Mouse (Mus musculus) thymus, postnatal 25 days (tissue): ENCODE results near the gene Adpgk.
A peak's percentile ranks its signal among the peaks of the same experiment; 100 is the strongest.
"Not testable (repeated sequence)": the region's sequence is repeated elsewhere in the genome, so short reads cannot be mapped to it uniquely, and the experiment has no call there.

Experiments
- DNase-seq: peaks from one replicate; pipeline ENCODE4 v3.0.0; 2022

Gene Adpgk

DNA sequence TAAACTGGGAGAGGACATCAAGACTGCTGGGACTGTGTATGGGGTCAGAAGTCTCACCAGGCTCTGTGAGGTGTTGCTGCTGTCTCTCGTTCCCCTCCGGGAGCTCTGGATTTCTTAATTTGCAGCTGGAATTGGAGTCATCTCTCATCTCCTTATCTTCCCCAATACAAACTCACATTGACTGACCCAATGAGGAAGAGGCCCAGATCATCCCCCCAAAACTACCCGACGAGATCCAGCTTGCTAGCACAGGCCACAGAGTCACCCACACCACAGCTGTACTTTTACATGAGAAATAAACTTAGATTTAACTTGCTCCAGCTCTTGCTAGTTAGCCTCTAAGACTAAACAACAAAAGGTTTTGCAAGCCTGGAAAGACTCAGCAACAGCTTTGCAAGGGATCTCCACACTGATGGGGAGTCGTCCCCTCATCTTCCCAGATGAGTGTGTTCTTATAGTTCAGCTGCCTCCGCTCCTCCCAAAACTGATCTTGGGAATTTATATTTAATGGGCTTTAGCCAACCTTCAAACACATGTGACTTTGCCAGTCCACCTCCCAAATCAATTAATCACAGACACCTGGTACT, 1.7 kb upstream of the Adpgk start:
- no peak for DNase-seq

DNA sequence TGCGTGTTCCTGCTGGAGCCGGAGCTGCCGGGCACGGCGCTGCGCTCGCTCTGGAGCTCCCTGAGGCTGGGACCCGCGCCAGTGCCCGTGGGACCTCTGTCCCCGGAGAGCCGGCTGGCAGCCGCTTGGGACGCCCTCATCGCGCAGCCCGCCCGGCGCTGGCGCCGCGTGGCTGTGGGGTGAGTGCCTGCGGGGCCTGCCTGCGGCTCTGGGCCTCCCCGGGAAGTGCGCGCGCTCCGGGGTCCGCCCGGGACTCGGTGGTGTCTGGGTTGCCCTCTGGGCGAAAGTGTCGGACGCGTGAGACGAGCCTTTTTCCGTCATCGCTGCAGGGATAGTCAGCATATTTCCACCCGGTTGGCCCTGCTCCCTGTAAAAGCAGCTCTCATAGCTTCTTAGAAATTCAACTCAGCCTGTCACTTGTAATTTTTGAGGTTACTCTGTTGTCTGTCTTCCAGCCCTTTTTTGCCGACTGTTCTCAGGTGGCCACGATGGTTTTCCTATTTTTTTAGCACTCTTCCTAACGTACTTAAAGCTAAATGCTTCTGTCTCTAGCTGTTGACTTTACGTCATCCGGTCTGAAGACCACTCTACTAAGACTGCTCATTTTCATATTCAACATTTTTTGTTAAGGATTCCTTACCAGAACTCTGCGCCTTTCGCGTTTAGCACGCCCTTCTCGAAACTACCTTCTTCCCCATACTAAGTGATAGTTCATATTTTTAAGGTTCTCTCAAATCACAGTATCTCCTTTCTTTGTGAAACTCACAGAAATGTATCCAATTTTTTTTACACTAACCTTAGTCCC, 532 bp downstream of the Adpgk start:
- no peak for DNase-seq

- DNase-seq: no peak
Observed at GRCm38 (mm10) chr9:59292493-59292875, 1.1 kb downstream of the Adpgk start.

DNA sequence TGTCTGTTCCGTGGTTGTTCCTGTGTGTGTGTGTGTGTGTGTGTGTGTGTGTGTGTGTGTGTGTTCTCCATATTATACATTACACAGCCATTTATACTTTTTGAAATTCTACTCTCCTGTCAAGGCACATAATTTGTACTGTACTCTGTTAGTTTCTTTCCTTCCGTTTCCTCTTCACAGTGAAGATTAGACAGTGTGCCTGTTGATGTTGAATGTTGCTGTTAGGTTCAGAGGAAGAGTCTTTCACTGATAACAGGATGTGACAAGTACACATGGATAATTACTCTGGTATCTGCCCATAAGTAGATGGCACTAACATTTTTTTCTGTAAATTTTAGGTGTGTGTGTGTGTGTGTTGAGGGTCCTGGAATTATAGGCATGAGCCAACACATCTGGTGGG, 5.1 kb downstream of the Adpgk start:
- DNase-seq: no peak

DNA sequence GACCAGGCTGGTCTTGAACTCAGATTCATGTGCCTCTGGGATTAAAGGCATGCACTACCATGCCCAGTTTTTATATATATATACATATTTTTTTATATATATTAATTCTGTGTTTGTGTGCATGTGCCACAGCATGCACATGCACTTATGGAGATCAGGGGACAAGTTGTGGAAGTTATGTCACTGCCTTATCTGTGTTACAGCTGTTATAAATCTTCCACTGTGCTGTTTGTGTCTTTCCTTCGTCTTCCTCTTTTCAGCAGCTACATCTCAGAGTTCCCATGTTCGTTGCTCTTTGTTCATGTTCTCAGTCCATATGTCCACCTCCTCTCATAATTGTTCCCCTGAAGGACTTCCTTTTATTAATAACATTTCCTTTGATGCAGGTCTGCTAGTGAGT, 16.5 kb downstream of the Adpgk start:
- no peak for DNase-seq

DNA sequence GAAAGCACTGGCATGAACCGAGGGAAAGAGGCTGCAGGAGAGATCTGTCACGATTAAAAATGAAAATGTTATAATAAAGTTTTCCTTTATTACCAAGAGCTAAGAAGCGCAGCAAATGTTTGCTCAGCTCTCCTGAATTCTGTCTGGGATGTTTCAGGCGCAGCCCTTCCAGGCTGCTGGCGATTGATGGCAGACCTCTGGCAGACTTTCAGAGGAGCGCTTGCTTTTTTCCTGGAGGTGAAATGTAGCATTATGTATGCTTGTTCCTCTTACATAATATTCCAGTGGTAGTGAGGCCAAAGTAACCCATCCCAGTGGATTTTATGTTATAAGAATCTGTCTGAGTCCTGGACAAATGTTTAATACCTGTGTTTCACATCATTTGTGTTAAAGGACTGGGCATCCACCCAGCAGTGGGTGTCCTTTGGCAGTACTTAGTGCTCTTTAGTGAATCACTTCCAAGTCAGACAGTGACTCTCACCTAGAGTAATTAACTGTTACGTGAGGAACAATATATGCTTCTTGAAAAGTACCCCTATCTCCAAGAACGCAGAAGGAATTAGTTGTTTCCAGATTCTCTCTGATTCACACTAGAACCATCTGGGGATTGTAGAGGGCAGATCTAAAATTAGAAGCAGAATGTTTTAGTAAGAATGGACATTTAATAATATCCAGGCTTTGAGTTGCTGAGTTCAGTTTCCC, 19.4 kb downstream of the Adpgk start:
- DNase-seq: no peak

- DNase-seq: no peak
Observed at GRCm38 (mm10) chr9:59311284-59311670, 19.9 kb downstream of the Adpgk start.

DNA sequence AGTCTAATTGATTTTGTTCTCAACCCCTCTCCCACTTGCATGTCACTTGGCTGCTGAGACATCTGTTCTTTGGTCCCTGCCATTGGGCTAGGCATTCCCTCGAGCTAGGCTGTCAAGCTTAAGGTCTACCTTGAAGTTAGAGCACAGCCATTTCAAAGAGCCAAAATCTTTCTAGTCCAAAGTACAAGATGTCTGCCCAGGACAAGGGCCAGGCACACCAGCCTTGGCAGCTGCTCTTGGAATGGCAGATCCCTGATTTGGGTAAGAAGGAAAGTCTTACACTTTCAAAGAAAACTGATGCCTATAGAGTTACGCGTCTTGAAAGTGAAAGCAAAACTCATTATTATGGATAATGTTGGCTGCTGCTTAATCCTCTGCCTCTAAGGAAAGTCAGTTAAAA, 24.8 kb downstream of the Adpgk start:
- no peak for DNase-seq

- DNase-seq: no peak
Observed at GRCm38 (mm10) chr9:59324351-59324750, 33.0 kb downstream of the Adpgk start.

DNA sequence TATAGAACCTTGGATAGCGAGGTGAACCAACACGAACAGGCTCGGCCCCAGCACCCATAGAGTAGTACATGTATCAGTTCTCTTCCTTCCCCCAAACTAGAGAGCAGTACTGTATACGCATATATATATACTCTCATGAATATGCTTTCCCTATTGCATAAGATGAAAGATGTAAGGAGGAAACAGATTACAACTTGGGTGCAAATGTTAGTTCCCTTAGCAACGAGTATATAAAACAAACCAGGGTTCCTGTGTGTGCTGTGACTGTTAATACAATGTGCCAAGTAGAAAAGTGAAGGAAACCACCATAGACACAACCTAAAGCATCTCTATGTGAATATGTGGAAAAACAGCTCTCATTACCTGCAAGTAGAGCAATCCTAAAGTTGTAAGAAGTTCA, 38.7 kb downstream of the Adpgk start:
- DNase-seq: no peak

DNA sequence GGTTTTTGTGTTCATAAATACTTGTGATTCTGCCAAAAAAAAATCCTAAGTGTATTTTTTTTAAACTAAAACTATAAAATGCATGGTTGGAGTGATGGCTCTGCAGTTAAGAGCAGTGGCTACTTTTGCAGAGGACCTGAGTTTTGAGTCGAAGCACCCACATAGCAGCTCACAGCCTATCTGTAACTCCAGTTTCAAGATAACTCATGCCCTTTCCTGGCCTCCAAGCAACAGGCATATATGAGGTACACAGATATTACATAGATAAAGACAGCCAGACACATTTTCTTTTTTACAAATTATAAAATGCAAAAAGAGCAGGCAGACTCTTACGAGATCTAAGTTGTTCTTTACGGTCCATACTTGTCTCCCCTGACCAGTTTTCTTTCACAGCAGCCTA, 45.2 kb downstream of the Adpgk start:
- DNase-seq: no peak

DNA sequence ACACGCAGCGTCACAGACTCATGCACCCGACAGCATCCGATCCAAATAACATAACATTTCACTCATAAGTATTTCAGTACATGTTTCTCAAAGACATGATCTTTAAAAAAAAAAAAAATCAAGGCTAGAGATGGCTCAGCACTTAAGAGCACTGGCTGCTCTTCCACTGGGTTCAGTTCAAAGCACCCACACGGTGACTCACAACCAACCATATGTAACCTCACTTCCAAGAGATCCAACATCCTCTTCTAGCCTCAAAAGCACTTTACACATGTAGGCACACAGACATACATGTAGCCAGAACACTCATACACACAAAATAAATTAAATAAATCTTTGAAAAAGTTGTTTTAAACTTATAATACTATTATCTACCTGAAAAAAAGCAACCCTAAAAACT, 46.5 kb downstream of the Adpgk start:
- DNase-seq: no peak

GRCm38 (mm10) chr9:59338411-59338810, 47.1 kb downstream of the Adpgk start:
- peak; percentile 5 for DNase-seq

DNA sequence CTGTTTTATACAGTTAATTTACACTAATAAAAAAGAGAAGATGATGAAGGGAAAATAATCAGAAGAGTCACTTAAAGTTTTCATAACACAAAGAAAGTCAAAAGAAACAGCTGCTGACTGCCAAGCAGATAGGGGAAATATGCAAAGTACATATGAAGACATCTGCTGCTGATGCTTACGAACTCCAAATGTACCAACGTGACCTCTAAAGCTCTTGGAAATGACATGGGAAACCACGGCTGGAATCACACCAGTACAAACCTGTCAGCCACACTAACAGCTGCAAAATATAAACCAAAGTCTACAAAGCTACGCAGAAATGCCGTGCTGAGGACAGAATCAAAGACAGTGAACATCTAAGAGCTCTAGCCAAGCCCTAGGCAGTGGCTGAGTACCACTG, 47.7 kb downstream of the Adpgk start:
- DNase-seq: no peak

GRCm38 (mm10) chr9:59340002-59340401, 48.6 kb downstream of the Adpgk start:
- DNase-seq: peak; percentile 25

DNA sequence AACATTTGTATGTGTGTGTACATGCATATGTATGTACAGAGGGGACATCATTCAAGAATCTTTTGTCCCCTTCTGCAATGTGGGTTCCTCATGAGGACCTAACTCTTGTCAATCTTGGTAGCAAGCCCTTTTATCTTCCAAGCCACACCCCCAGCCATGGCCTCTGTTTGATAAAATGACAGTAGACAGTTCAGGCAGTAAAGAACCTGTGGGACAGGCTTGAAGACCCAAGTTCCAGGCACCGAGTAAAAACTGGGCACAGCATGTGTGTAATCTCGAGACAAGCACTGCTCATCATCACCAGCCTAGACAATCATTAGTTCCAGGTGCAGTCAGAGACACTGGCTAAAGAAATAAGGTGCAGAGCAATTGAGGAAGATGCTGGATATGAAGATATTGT, 54.8 kb downstream of the Adpgk start:
- no peak for DNase-seq

DNA sequence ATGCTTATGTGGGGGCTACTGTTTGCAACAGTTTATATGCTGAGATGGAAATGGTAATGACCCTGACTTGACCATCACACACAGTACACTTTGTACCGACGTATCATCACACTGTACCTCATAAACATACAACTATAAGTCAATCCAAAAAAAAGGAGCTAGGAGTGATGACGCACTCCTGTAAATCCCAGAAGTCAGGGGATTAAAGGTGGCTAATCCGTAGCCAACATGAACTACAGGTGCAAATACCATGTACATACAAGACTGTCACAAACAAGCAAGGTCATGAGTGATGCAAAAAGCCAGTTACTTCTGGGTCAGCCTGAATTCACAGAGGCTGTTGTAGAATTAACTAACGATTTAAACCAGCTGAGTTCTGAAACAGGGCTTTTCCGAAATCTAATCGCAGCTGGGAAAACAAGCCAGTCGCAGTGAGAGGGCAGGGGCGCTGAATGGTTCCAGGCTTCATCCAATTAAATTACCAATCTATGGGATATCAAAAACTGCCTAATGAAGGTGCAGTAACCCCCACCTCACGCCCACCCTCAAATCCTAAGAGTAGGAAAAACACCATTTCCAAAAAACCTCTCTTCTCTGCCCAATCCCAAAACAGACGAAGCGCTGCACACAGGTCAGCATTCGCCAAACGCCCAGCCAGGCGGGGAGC, 61.4 kb downstream of the Adpgk start:
- no peak for DNase-seq

DNA sequence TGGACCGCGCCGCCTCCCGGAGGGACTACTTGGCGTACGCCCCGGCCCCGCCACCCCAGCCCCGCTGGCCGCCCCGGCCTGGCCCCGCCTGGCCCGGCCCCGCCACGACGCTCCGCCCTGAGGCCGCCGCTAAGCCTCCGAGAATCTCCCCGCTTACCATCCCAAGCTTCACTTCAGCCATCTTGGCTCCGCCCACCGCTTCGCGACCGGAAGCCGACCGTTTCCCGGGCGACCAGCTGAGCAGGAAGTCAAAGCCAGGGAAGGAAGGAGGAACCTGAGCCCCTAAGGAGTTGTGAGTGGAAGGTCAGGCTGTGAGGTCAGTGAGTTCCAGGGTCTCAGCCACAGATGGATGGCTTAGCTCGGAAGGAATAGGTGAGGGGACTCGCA, 61.9 kb downstream of the Adpgk start, which contains the start of gene Bbs4:
Bbs4 (minus strand) TSS at position 256 of the 387 bp plus-strand sequence.
- peak; percentile 94 for DNase-seq

- not testable (repeated sequence) for DNase-seq
Observed at GRCm38 (mm10) chr9:59358041-59358440, 66.7 kb downstream of the Adpgk start.

DNA sequence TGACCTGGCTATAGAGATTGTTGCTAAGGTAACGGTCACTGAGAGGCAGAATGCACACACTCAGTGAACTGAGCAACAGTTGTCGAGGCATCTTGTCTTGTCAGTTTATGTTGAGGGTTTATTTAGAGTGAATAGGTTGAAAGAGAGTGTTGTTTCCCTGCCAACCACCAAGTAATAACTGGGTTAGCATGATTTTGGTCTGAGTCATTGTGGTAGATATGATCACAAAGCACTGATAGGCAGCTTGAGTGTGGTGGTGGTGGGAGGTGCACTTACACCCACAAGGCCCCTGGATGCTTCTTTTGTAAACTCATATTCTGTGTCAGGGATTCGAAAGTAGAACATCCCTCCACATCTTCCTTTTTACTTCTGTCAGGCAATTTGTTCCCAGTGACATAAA, 69.1 kb downstream of the Adpgk start:
- DNase-seq: not testable (repeated sequence)

DNA sequence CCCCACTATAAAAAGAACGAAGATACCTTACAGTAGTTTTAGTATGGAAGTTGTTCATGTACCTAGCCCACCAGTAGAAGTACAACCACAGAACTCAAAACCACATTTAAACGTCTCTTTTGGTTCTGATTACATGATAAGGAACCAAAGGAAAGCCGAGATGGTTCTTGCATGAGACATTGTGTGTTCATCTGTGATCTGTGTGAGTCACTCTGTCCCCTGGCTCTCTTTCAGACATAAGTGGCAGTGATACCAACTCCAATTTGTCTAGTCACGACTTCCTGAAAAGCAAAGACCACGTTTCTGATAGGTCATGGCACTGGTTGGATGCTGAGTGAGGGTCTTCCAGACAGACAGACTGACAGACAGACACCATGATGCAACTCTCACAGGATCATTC, 77.9 kb downstream of the Adpgk start:
- DNase-seq: no peak

GRCm38 (mm10) chr9:59369646-59370045, 78.3 kb downstream of the Adpgk start:
- DNase-seq: no peak
